Mouse (Mus musculus): ENCODE measurements around the gene Depdc1b. TPM values are rescaled to one million over a fixed set of nuclear protein-coding genes. Genes with fewer than 3 reads are reported as not detected.

Depdc1b gene
- polyA plus RNA-seq, 1 experiment from 2014 or later = 10.7 TPM

GRCm38 (mm10) chr13:108426322-108426721, 110.2 kb downstream of the Depdc1b start:
- WGBS = 76% methylated on average over 5 of the region's 5 CpGs

GRCm38 (mm10) chr13:108428809-108429208, 112.7 kb downstream of the Depdc1b start:
- ATAC-seq (replicated peaks; ENCODE audit: low FRiP score) = no peak
- Histone ChIP-seq H3K4me3 (replicated peaks) (no peak overlapping the region), H3K9me3 (replicated peaks) (no peaks in the 10 kb centered on the region), H3K9ac (no peak overlapping the region), H3K27me3 (no peaks in the 10 kb centered on the region), H3K4me1 (no peaks in the 10 kb centered on the region), H3K27ac (no peak overlapping the region), H3K4me2 (no peak overlapping the region), H3K36me3 (no peaks in the 10 kb centered on the region)
- 79% methylated on average over 6 of the region's 6 CpGs for WGBS

More at GRCm38 (mm10) chr13:108426322-108426721, 110.2 kb downstream of the Depdc1b start:
- no peak overlapping the region for H3K27ac ChIP-seq
- no peak overlapping the region for H3K4me2 ChIP-seq
- ATAC-seq (replicated peaks; ENCODE audit: low FRiP score) = no peak
- no peak overlapping the region for H3K9ac ChIP-seq
- H3K27me3 ChIP-seq = no peaks in the 10 kb centered on the region
- H3K4me1 ChIP-seq = no peaks in the 10 kb centered on the region
- H3K9me3 ChIP-seq (replicated peaks) = no peaks in the 10 kb centered on the region
- no peaks in the 10 kb centered on the region for H3K36me3 ChIP-seq
- no peak overlapping the region for H3K4me3 ChIP-seq (replicated peaks)

- H3K27me3 ChIP-seq = no peaks in the 10 kb centered on the region
- no peaks in the 10 kb centered on the region for H3K9me3 ChIP-seq (replicated peaks)
- no peaks in the 10 kb centered on the region for H3K4me1 ChIP-seq
- 86% methylated on average over 2 of the region's 2 CpGs for WGBS
- H3K9ac ChIP-seq = no peak overlapping the region
- no peak overlapping the region for H3K27ac ChIP-seq
- H3K4me3 ChIP-seq (replicated peaks) = no peak overlapping the region
- no peak for ATAC-seq (replicated peaks; ENCODE audit: low FRiP score)
- H3K4me2 ChIP-seq = no peak overlapping the region
- no peaks in the 10 kb centered on the region for H3K36me3 ChIP-seq
Observed at GRCm38 (mm10) chr13:108429623-108430022, 113.5 kb downstream of the Depdc1b start.

- H3K27ac ChIP-seq = no peak overlapping the region
- H3K9me3 ChIP-seq (replicated peaks) = no peaks in the 10 kb centered on the region
- 93% methylated on average over 3 of the region's 3 CpGs for WGBS
- no peak for ATAC-seq (replicated peaks; ENCODE audit: low FRiP score)
- no peaks in the 10 kb centered on the region for H3K4me1 ChIP-seq
- H3K4me3 ChIP-seq (replicated peaks) = no peak overlapping the region
- no peak overlapping the region for H3K9ac ChIP-seq
- no peaks in the 10 kb centered on the region for H3K27me3 ChIP-seq
- H3K36me3 ChIP-seq = no peaks in the 10 kb centered on the region
- H3K4me2 ChIP-seq = no peak overlapping the region
Observed at GRCm38 (mm10) chr13:108431776-108432175, 115.6 kb downstream of the Depdc1b start.

GRCm38 (mm10) chr13:108435687-108436086, 119.6 kb downstream of the Depdc1b start:
- H3K4me2 ChIP-seq = no peak overlapping the region
- ATAC-seq (replicated peaks; ENCODE audit: low FRiP score) = no peak
- no peaks in the 10 kb centered on the region for H3K27me3 ChIP-seq
- no peak overlapping the region for H3K4me3 ChIP-seq (replicated peaks)
- H3K36me3 ChIP-seq = no peaks in the 10 kb centered on the region
- no peaks in the 10 kb centered on the region for H3K4me1 ChIP-seq
- no peak overlapping the region for H3K27ac ChIP-seq
- no peaks in the 10 kb centered on the region for H3K9me3 ChIP-seq (replicated peaks)
- no peak overlapping the region for H3K9ac ChIP-seq

GRCm38 (mm10) chr13:108437424-108437823, 121.3 kb downstream of the Depdc1b start:
- 97% methylated on average over 2 of the region's 2 CpGs for WGBS
- Histone ChIP-seq H3K36me3 (no peaks in the 10 kb centered on the region), H3K4me1 (no peaks in the 10 kb centered on the region), H3K4me3 (replicated peaks) (no peak overlapping the region), H3K27ac (no peak overlapping the region), H3K9me3 (replicated peaks) (no peaks in the 10 kb centered on the region), H3K4me2 (no peak overlapping the region), H3K9ac (no peak overlapping the region), H3K27me3 (no peaks in the 10 kb centered on the region)
- no peak for ATAC-seq (replicated peaks; ENCODE audit: low FRiP score)

GRCm38 (mm10) chr13:108439012-108439411, 122.9 kb downstream of the Depdc1b start:
- Histone ChIP-seq H3K36me3 (no peaks in the 10 kb centered on the region), H3K9ac (no peak overlapping the region), H3K4me3 (replicated peaks) (no peak overlapping the region), H3K4me2 (no peak overlapping the region), H3K9me3 (replicated peaks) (no peaks in the 10 kb centered on the region), H3K4me1 (no peaks in the 10 kb centered on the region), H3K27me3 (no peaks in the 10 kb centered on the region), H3K27ac (no peak overlapping the region)
- no peak for ATAC-seq (replicated peaks; ENCODE audit: low FRiP score)
- WGBS = 65% methylated on average over 1 of the region's 1 CpGs

- no peak overlapping the region for H3K4me2 ChIP-seq
- ATAC-seq (replicated peaks; ENCODE audit: low FRiP score) = no peak
Observed at GRCm38 (mm10) chr13:108448348-108448931, 132.3 kb downstream of the Depdc1b start.

GRCm38 (mm10) chr13:108449116-108450097, 133.3 kb downstream of the Depdc1b start, which contains the start of gene Pde4d:
Gene Pde4d, plus strand, starts transcription at chr13:108449948.
- Histone ChIP-seq H3K27ac (no peak within 1 kb of the TSS), H3K9me3 (replicated peaks) (no peaks in the 10 kb centered on the region), H3K4me2 (peak within 1 kb of the TSS; percentile 17; the same call in 1 of the 2 replicates), H3K4me1 (peaks cover 8% of the 10 kb centered on the region), H3K27me3 (no peaks in the 10 kb centered on the region), H3K4me3 (replicated peaks) (no peak within 1 kb of the TSS), H3K36me3 (no peaks in the 10 kb centered on the region), H3K9ac (no peak within 1 kb of the TSS)
- peak; percentile 79; the same call in 1 of the 2 replicates for ATAC-seq (replicated peaks; ENCODE audit: low FRiP score)
- WGBS = 16% methylated on average over 10 of the region's 10 CpGs

More at GRCm38 (mm10) chr13:108448348-108448931, 132.3 kb downstream of the Depdc1b start:
- H3K9me3 ChIP-seq (replicated peaks) = no peaks in the 10 kb centered on the region
- H3K4me3 ChIP-seq (replicated peaks) = no peak overlapping the region
- peaks cover 8% of the 10 kb centered on the region for H3K4me1 ChIP-seq
- H3K36me3 ChIP-seq = no peaks in the 10 kb centered on the region
- WGBS = 66% methylated on average over 11 of the region's 11 CpGs
- H3K27me3 ChIP-seq = no peaks in the 10 kb centered on the region
- no peak overlapping the region for H3K27ac ChIP-seq
- no peak overlapping the region for H3K9ac ChIP-seq

GRCm38 (mm10) chr13:108451122-108451521, 135.0 kb downstream of the Depdc1b start:
- Histone ChIP-seq H3K9me3 (replicated peaks) (no peaks in the 10 kb centered on the region), H3K36me3 (no peaks in the 10 kb centered on the region), H3K4me3 (replicated peaks) (no peak overlapping the region), H3K9ac (no peak overlapping the region), H3K27me3 (no peaks in the 10 kb centered on the region), H3K27ac (no peak overlapping the region), H3K4me2 (no peak overlapping the region), H3K4me1 (peaks cover 8% of the 10 kb centered on the region)
- WGBS = 85% methylated on average over 2 of the region's 2 CpGs
- no peak for ATAC-seq (replicated peaks; ENCODE audit: low FRiP score)

GRCm38 (mm10) chr13:108453064-108453919, 137.2 kb downstream of the Depdc1b start:
- Histone ChIP-seq H3K27me3 (no peaks in the 10 kb centered on the region), H3K9ac (no peak overlapping the region), H3K27ac (no peak overlapping the region), H3K4me1 (peaks cover 8% of the 10 kb centered on the region), H3K9me3 (replicated peaks) (no peaks in the 10 kb centered on the region), H3K4me3 (replicated peaks) (no peak overlapping the region), H3K36me3 (no peaks in the 10 kb centered on the region), H3K4me2 (no peak overlapping the region)
- 77% methylated on average over 6 of the region's 6 CpGs for WGBS
- no peak for ATAC-seq (replicated peaks; ENCODE audit: low FRiP score)

Measured in kidney, embryonic 15.5 days (tissue).